Comparison of ENCODE assay signal across 9 mouse cellular contexts in the genomic region with DNA sequence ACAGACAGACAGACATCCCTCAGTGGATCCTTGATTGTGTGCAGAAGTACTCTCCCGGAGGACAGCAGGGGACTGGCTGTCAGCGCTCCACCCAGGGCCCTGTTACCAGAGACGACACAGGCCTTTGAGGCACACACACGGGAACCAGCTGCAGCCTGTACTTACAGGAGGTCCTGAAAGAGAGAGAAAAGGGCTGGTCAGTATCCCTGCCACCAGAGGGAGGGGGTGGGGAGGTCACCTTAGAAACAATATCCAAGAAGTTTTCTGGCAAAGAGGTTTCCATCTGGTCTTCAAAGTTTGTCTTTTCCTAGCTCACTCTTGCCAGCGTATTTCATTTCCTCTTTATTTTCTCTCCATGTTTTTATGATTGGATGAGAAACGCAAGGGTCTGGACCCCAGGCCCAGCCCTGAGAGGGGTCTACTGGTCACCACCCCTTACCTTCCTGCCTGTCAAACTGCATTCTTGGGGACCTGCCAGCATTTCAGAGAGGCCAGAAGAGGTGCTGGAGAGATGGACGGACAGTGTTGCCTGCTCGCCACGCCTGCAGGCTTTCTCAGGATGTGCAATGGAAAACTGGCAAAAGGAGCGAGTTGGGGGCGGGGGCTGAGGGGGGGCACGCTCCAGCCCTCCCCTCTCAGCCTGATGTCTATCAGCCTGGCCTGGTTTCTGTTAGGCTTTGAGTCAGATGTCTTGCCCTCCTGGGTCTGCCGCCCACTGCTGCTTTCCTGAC. TPM values are rescaled to one million over a fixed set of nuclear protein-coding genes. Genes with fewer than 3 reads are reported as not detected.
A peak's percentile ranks its signal among the peaks of the same experiment; 100 is the strongest.
DNase-seq lines count a peak whose midpoint lies in the region; ATAC-seq lines count a peak whose summit lies in the region.
"Had no signal": no experiment of that assay in that cellular context is flagged by ENCODE, and none has a peak within 500 bp of the region (broad histone marks: within the 10 kb centered on the region; RNA-seq: fewer than 3 reads in every experiment).

No protein-coding gene starts in this region.

- DNase-seq in forebrain, embryonic 10.5 days (ENCODE audit: extremely low spot score, low spot score): no peak
- DNase-seq in forebrain, embryonic 14.5 days (ENCODE audit: low spot score): no peak
- peak; percentile 16 for DNase-seq in midbrain, embryonic 14.5 days
- DNase-seq in urinary bladder, adult 2 months (ENCODE audit: low spot score): no peak
- DNase-seq in ovary, postnatal 36 days (ENCODE audit: low spot score): no peak

- H3K9me3 ChIP-seq in forebrain, embryonic 10.5 days: peaks cover 17% of the 10 kb centered on the region
- 0 out of 2 replicates have a peak, but pooled peaks cover under 1% of the 10 kb centered on the region for H3K9me3 ChIP-seq in forebrain, embryonic 14.5 days (replicated peaks; ENCODE audit: control insufficient read depth, low read length)
- peaks cover 6% of the 10 kb centered on the region for H3K9me3 ChIP-seq in midbrain, embryonic 14.5 days (ENCODE audit: control insufficient read depth, low read length)
- peaks cover 2% of the 10 kb centered on the region; the same call in 1 of the 2 replicates for H3K9me3 ChIP-seq in midbrain, embryonic 16.5 days (replicated peaks; ENCODE audit: control insufficient read depth, low read length, poor library complexity, severe bottlenecking)
- H3K9me3 ChIP-seq in intestine, embryonic 15.5 days: 0 out of 2 replicates have a peak, but pooled peaks cover 6% of the 10 kb centered on the region
- no peaks in the 10 kb centered on the region for H3K9me3 ChIP-seq in stomach, embryonic 15.5 days

- H3K4me2 ChIP-seq in forebrain, embryonic 14.5 days (ENCODE audit: low read length): no peak overlapping the region
- H3K4me2 ChIP-seq in midbrain, embryonic 14.5 days (ENCODE audit: low read length): no peak overlapping the region
- no peak overlapping the region for H3K4me2 ChIP-seq in midbrain, embryonic 16.5 days (ENCODE audit: low read length)
- H3K4me2 ChIP-seq in intestine, embryonic 15.5 days (replicated peaks): peak overlapping the region; percentile 43
- H3K4me2 ChIP-seq in stomach, embryonic 15.5 days: peak overlapping the region; percentile 23

- no peaks in the 10 kb centered on the region for H3K27me3 ChIP-seq in forebrain, embryonic 10.5 days (ENCODE audit: poor library complexity, severe bottlenecking)
- no peaks in the 10 kb centered on the region for H3K27me3 ChIP-seq in forebrain, embryonic 14.5 days (replicated peaks; ENCODE audit: control insufficient read depth, insufficient read depth, low read length)
- no peaks in the 10 kb centered on the region for H3K27me3 ChIP-seq in midbrain, embryonic 14.5 days (ENCODE audit: control insufficient read depth, insufficient read depth, low read length)
- no peaks in the 10 kb centered on the region for H3K27me3 ChIP-seq in midbrain, embryonic 16.5 days (ENCODE audit: control insufficient read depth, insufficient read depth, low read depth, low read length)
- no peaks in the 10 kb centered on the region for H3K27me3 ChIP-seq in intestine, embryonic 15.5 days (replicated peaks)
- no peaks in the 10 kb centered on the region for H3K27me3 ChIP-seq in stomach, embryonic 15.5 days (replicated peaks)

- H3K9ac ChIP-seq in forebrain, embryonic 14.5 days (ENCODE audit: low read length): no peak overlapping the region
- H3K9ac ChIP-seq in midbrain, embryonic 14.5 days (replicated peaks; ENCODE audit: low read length): no peak overlapping the region
- no peak overlapping the region for H3K9ac ChIP-seq in midbrain, embryonic 16.5 days (ENCODE audit: low read depth, low read length)
- no peak overlapping the region for H3K9ac ChIP-seq in intestine, embryonic 15.5 days
- H3K9ac ChIP-seq in stomach, embryonic 15.5 days: no peak overlapping the region

- H3K27ac ChIP-seq in forebrain, embryonic 10.5 days: peak overlapping the region; percentile 63
- H3K27ac ChIP-seq in forebrain, embryonic 14.5 days (ENCODE audit: low read depth, low read length): no peak overlapping the region
- no peak overlapping the region for H3K27ac ChIP-seq in midbrain, embryonic 14.5 days (replicated peaks; ENCODE audit: low read depth, low read length)
- H3K27ac ChIP-seq in midbrain, embryonic 16.5 days (ENCODE audit: low read length): no peak overlapping the region
- H3K27ac ChIP-seq in intestine, embryonic 15.5 days: peak overlapping the region; percentile 77
- peak overlapping the region; percentile 80 for H3K27ac ChIP-seq in stomach, embryonic 15.5 days

- 47% methylated on average over 13 of the region's 13 CpGs for WGBS in forebrain, embryonic 10.5 days
- 48% methylated on average over 13 of the region's 13 CpGs for WGBS in forebrain, embryonic 14.5 days
- WGBS in midbrain, embryonic 14.5 days: 48% methylated on average over 13 of the region's 13 CpGs
- WGBS in midbrain, embryonic 16.5 days: 45% methylated on average over 13 of the region's 13 CpGs
- WGBS in intestine, embryonic 15.5 days: 31% methylated on average over 13 of the region's 13 CpGs
- 17% methylated on average over 13 of the region's 13 CpGs for WGBS in stomach, embryonic 15.5 days

- H3K4me3 ChIP-seq in forebrain, embryonic 10.5 days: no peak overlapping the region
- H3K4me3 ChIP-seq in forebrain, embryonic 14.5 days (ENCODE audit: low read depth, low read length): no peak overlapping the region
- H3K4me3 ChIP-seq in midbrain, embryonic 14.5 days (replicated peaks; ENCODE audit: low read depth, low read length): no peak overlapping the region
- no peak overlapping the region for H3K4me3 ChIP-seq in midbrain, embryonic 16.5 days (ENCODE audit: low read depth, low read length)
- no peak overlapping the region for H3K4me3 ChIP-seq in intestine, embryonic 15.5 days (replicated peaks)
- no peak overlapping the region for H3K4me3 ChIP-seq in stomach, embryonic 15.5 days (replicated peaks)

- no peaks in the 10 kb centered on the region; the same call in 1 of the 2 replicates for H3K36me3 ChIP-seq in forebrain, embryonic 10.5 days (replicated peaks)
- no peaks in the 10 kb centered on the region for H3K36me3 ChIP-seq in forebrain, embryonic 14.5 days (ENCODE audit: control insufficient read depth, insufficient read depth, low read length)
- H3K36me3 ChIP-seq in midbrain, embryonic 14.5 days (ENCODE audit: control insufficient read depth, insufficient read depth, low read length): no peaks in the 10 kb centered on the region
- no peaks in the 10 kb centered on the region for H3K36me3 ChIP-seq in midbrain, embryonic 16.5 days (ENCODE audit: control insufficient read depth, insufficient read depth, low read length)
- no peaks in the 10 kb centered on the region for H3K36me3 ChIP-seq in intestine, embryonic 15.5 days
- no peaks in the 10 kb centered on the region for H3K36me3 ChIP-seq in stomach, embryonic 15.5 days

- no peak for ATAC-seq in forebrain, embryonic 14.5 days
- no peak for ATAC-seq in midbrain, embryonic 14.5 days (ENCODE audit: low FRiP score, low TSS enrichment)
- no peak for ATAC-seq in midbrain, embryonic 16.5 days
- peak; percentile 72; the same call in 1 of the 2 replicates for ATAC-seq in intestine, embryonic 15.5 days
- ATAC-seq in stomach, embryonic 15.5 days (ENCODE audit: insufficient read depth, low FRiP score, low read depth): peak; percentile 74

- H3K4me1 ChIP-seq in forebrain, embryonic 10.5 days: peaks cover 33% of the 10 kb centered on the region
- no peaks in the 10 kb centered on the region for H3K4me1 ChIP-seq in forebrain, embryonic 14.5 days (ENCODE audit: control insufficient read depth, insufficient read depth, low read length)
- H3K4me1 ChIP-seq in midbrain, embryonic 14.5 days (ENCODE audit: control insufficient read depth, insufficient read depth, low read length): no peaks in the 10 kb centered on the region
- H3K4me1 ChIP-seq in midbrain, embryonic 16.5 days (ENCODE audit: control insufficient read depth, insufficient read depth, low read length): no peaks in the 10 kb centered on the region; the same call in 1 of the 2 replicates
- peaks cover 22% of the 10 kb centered on the region for H3K4me1 ChIP-seq in intestine, embryonic 15.5 days (replicated peaks)
- peaks cover 26% of the 10 kb centered on the region for H3K4me1 ChIP-seq in stomach, embryonic 15.5 days

RNA-seq across cellular contexts. Expression of gene Col13a1, which starts 58.8 kb away (rescaled TPM):
- 3.2 and 3.4 TPM in 2 replicates for polyA plus RNA-seq in forebrain, embryonic 10.5 days (2016; fragmentation: Nextera tagmentation; extraction: Ambion mirVana)
- polyA plus RNA-seq in forebrain, embryonic 14.5 days (2014; fragmentation: Nextera tagmentation; extraction: Ambion mirVana): 0.41 and 1.3 TPM in 2 replicates
- 0.12 and 1.5 TPM in 2 replicates for polyA plus RNA-seq in midbrain, embryonic 14.5 days (2014; fragmentation: Nextera tagmentation; extraction: Ambion mirVana)
- 1.2 and 1.5 TPM in 2 replicates for polyA plus RNA-seq in midbrain, embryonic 16.5 days (2015; fragmentation: Nextera tagmentation; extraction: Ambion mirVana)
- 6.9 and 7.1 TPM in 2 replicates for polyA plus RNA-seq in intestine, embryonic 15.5 days (2015; fragmentation: Nextera tagmentation; extraction: Ambion mirVana)
- 6.8 TPM in 2 replicates for polyA plus RNA-seq in stomach, embryonic 15.5 days (2015; fragmentation: Nextera tagmentation; extraction: Ambion mirVana)
- polyA plus RNA-seq in urinary bladder, adult 2 months (2012; rRNA removed): 0.40 and 0.52 TPM in 2 replicates
- polyA plus RNA-seq: C2C12 had no signal

Comparison
In these comparisons a context has a peak if more than half of its experiments do, and no peak if none do; other contexts are left out.
1. H3K27ac ChIP-seq: peak in forebrain, embryonic 10.5 days (single experiment), intestine, embryonic 15.5 days (single experiment) and stomach, embryonic 15.5 days (single experiment); none in forebrain, embryonic 14.5 days (single experiment), midbrain, embryonic 14.5 days (single experiment) and midbrain, embryonic 16.5 days (single experiment).
2. ATAC-seq: peak in intestine, embryonic 15.5 days (single experiment) and stomach, embryonic 15.5 days (single experiment); none in forebrain, embryonic 14.5 days (single experiment), midbrain, embryonic 14.5 days (single experiment) and midbrain, embryonic 16.5 days (single experiment).
3. H3K4me2 ChIP-seq: peak in intestine, embryonic 15.5 days (single experiment) and stomach, embryonic 15.5 days (single experiment); none in forebrain, embryonic 14.5 days (single experiment), midbrain, embryonic 14.5 days (single experiment) and midbrain, embryonic 16.5 days (single experiment).